Mouse (Mus musculus) lung, adult 18-20 months (tissue): ENCODE data around the gene Bmp7.

ENCODE experiments used
- DNase-seq, 2 experiments: peaks; one replicate each; pipeline ENCODE4 v3.0.0; 2022; ENCODE audit warnings: mixed read lengths in 2 of 2

The Bmp7 gene

DNA sequence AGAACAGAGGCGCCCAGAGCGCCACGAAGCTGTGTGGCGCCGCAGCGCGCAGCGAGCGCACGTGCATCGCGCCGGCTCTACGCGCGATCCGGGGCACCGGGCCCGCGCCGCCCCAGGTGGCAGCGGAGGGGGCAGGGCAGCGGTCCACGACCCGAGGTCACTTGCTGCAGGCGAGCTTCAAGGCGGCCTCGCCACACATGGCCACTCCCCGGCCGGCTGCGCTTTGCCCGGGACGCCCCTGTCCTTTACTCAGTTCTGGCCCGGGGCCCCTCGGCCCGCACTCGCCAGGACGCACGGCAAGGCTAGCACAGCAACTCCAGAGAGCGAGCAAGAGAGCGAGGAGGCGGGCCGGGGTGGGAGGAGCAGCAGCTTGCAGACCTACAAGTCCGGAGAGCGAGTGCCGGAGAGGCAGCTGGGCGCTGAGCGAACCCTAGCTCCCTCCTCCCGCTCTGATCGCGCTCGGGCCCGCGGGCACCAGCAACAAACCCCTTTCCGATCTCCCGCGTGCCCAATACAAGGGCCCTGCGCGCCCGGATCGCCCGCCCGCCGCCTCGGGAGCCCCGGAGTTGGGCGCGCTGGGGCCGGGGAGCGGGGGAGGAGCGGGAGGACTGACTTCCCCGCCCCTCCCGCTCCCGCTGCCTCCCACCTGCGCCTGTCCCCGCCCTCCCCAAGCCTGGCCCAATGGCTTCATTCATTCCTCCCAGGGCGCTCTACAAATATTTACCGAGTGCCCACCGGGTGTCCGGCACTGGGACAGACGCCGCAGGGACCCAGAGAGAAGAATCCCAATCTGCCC is at the start of gene Bmp7:
Gene Bmp7 (minus strand): TSS at position 319 of the 796 bp plus-strand sequence.
- peak; percentile 50 to 58 for DNase-seq

GRCm38 (mm10) chr2:172982776-172983561 is 42.8 kb upstream of the Bmp7 start:
- no peak for DNase-seq

DNA sequence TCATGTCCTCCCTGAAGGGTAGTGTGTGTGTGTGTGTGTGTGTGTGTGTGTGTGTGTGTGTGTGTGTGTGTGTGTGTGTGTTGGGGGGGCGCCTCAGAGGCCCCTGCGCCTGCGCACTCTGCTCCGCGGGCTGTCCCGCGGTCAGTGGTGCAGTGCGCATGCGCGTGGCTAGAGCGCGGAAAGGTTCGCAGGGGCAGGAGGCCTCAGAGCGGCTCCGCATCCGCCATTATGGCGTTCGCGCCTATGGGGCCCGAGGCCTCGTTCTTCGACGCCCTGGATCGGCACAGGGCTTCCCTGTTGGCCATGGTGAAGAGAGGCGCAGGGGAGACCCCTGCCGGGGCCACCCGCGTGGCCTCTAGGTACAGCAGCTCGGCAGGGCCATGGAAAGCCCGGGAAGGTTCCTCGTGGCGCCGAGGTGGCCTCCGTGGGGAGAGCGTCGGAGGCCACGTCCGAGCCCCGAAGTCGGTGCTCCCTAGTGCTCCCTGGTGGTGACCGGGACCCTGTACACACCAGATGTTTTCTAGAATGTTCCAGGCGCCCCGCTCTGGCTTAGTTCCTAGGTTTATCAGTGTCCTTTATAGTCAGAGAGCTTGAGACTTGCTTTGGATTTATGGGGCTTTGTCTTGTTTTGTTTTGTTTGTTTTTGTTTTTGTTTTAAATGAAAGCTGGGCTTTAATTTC is 39.7 kb upstream of the Bmp7 start:
- no peak for DNase-seq

DNA sequence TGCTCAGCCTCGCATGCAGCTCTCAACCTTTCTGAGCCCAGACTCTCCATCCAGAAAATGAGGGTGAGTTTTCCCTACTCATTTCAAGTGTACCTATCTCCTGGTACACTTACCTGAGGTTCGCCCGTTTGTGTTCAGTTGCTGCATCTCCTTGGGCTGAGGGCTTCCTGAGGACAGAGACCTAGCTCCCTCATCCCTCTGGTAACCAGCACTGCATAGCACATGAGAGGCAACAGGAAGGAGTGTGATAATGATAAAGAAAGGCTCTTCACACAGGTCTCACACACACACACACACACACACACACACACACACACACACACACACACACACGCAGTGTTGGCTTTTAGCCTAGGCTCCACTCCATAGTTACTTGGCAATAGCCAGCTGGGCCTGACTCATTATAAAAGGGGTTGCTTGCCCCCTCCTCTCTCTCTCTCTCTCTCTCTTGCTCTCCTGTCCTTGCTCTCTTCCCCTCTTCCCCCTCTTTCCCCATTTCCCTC is 38.1 kb upstream of the Bmp7 start:
- no peak for DNase-seq

DNA sequence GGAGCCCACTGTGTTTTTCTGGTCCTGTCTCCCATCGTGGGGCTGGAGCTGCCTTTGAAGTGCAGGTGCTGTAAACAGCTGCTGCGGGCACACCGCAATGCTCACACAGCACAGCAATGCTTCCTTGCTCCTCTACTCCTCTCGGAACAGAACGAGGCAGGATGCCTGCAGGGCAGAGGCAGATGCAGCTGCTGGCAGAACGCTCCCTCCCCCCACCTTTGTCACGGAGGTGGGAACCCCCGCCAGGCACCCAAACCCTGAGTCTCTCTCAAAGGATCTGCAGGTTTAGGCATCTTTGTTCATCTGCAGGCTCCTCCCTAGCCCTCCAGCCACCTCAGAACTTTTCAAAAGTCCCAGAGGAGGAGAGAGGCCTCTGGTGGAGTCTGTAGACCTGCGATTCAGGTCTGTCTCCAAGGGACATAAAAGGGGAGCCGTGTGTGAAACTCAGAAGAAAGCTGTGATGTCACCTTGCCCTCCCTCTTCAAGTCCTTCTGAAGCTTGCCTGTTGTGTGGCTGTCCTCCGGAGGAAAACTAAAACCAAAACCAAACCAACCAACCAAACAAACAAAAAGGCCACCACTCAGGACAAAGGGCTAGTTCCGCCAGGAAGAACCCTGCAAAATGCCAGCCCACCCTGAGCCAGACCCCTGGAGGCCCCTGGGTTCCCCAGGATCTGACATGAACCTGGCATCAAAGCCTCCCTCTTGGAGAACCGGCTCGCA is 37.4 kb upstream of the Bmp7 start, which contains the start of gene Spo11:
Gene Spo11 (plus strand): TSS at position 292 of the 722 bp plus-strand sequence.
- no peak for DNase-seq

DNA sequence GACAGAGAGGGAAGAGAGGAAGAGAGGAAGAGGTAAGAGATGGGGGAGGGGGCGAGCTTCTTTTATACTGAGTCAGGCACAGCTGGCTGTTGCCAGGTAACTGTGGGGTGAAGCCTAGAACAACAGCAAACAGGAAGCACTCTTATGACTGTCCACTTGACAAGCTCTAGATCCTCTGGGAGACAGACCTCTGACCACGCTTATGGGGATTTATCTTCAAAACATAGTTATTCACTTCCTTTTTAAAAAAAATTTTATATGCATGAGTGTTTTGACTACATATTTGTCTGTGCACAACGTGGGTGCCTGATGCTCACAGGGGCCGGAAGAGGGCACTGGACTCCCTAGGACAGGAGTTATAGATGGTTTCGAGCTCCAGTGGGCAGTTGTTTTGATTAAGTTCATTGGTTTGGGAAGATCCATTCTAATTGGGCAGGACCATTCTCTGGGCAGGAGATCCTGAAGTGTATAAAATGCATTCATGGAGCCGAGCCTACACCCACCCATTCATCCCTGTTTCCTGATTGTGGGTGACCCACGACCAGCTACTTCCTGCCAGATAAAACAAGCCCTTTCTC is 36.6 kb upstream of the Bmp7 start:
- no peak for DNase-seq

GRCm38 (mm10) chr2:172975159-172975558 is 35.0 kb upstream of the Bmp7 start:
- DNase-seq = no peak

- no peak for DNase-seq
These were observed 34.6 kb upstream of the Bmp7 start for GRCm38 (mm10) chr2:172974701-172975100.

- DNase-seq = no peak
These were observed 33.9 kb upstream of the Bmp7 start for GRCm38 (mm10) chr2:172973806-172974565.

DNA sequence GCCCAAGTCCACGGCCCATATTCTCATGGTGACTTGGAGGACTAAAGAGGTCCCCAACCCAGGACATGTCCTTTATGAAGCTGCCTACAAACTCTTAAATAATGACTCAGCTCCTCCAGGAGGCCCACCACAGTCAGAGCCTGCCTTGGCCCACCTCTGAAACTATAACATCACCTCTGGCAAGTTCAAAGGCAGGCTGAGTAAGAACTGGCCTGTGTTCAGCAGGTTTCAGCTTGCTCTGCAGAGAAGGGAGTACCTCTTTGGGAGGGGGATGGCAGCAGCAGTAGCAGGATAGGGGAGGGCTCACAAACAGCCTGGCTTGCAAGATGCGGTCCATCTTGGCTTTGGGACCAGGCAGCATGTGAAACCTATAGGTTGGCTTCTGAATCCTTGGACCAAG is 31.7 kb upstream of the Bmp7 start:
- DNase-seq = no peak

GRCm38 (mm10) chr2:172966480-172966879 is 26.4 kb upstream of the Bmp7 start:
- DNase-seq = no peak

GRCm38 (mm10) chr2:172965249-172965648 is 25.1 kb upstream of the Bmp7 start:
- no peak for DNase-seq

DNA sequence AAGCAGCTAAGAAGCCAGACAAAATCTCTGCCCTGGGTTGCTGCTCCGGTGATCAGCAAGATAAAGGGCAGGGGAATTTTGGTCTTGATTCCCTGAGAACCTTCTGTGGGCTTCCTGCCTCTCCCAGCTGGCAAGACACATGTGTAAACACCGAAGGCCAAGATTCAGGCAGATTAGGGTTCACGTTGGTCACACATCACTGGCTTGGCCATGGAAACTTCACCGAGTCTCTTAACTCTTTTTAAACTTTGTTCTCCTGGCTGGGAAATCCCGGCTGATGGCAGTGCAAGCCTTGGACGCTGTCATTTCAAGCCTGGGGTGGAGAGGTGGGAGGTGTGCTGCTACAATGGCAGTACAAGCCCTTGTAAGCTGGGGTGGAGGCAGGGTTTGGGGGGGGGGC is 21.1 kb upstream of the Bmp7 start:
- no peak for DNase-seq

- DNase-seq = no peak
These were observed 20.2 kb upstream of the Bmp7 start for GRCm38 (mm10) chr2:172960350-172960749.

DNA sequence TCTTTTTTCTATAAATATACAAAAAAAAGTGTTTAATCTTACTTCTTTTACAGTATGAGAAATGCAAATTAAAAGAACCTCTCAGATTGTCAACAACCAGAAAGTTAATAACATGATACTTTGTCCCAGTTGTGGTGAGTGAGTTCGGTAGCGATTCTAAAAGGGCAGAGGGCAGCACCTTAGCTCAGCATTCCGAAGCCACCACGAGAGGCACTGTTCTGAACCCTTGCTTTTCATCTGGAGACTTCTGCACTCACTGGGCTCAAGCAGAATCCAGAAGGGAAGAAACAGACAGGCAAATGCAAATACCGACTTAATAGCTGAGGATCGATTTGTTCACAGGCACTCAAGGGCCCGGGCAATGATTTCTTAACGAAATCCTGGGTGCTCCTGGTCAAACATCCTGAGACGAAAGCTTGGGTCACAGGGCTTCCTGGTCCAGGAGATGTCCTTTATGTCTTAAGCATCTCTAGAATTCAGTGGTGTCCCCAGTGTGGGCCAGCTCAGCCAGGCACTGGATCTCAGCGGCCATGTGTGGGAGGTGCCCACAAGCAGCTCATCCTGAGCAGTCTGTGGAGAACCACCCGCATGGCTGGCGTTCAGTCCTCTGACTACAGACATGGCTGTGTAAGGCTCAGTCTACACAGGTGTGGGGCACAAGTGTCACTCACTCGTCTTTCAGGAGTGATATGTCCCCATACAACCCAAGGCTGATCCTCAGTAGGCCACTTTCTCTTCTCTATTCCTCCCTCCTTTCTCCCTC is 19.1 kb upstream of the Bmp7 start:
- no peak for DNase-seq

GRCm38 (mm10) chr2:172958579-172958978 is 18.5 kb upstream of the Bmp7 start:
- no peak for DNase-seq

DNA sequence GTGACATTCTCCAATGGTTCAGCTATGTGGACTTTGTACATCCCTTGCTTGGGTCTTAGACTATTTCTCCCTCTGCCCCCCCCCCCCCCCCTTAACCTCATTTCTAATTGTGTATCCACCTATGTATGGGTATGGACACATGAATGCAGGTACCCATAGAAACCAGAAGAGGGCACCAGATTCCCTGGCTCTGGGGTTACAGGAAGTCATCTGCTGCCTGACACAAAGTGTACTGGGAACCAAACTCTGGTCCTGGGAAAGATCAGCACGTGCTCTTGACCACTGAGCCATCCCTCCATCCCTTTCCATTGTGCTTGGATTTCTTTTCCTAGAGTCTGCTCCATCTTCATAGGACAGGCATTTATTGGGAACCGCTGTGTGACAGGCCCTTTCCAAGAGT is 11.9 kb upstream of the Bmp7 start:
- no peak for DNase-seq

DNA sequence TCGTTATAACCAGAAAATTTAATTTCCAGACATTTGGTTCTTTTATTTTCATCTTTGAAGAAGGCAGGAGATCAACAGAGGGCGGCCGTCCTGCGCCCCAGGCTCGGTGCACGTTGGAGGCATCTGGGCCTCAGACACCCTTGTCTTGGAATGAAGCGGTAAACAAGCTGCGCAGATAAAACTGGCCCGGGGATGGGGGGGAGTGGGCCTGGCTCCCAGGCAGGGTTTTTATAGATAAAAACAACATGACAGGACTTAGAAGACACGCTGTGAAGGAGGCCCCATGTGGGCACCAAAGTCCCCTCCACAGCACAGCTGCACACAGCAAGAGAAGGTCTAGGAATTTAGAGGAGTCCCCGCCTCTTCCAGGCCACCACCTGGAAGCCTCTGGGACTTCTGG is 10.6 kb upstream of the Bmp7 start:
- DNase-seq = no peak

- no peak for DNase-seq
These were observed 10.1 kb upstream of the Bmp7 start for GRCm38 (mm10) chr2:172950119-172950676.

- DNase-seq = no peak
These were observed 8.9 kb upstream of the Bmp7 start for GRCm38 (mm10) chr2:172949051-172949450.
